Mouse (Mus musculus): Measurements from ENCODE around the gene Pabpn1l.

Gene Pabpn1l

DNA sequence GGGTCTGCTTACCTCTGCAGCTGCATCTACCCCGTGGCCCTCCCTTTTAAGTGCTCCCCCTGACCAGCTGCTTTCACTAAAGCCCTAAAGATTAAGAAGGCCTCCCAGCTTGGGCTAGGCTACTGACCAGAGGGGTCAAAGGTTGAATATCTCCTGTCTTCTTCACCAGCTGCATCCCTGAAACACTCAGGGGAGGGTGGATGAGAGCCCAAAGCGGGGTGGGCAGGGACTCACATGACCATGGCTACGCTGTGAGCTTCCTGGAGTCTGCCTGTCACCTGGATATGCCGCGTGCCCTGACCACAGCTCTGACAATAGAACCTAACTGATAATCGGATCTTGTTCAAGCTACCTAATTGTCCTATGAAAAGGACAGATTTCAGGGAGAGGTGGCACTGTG is at the start of gene Pabpn1l:
Gene Pabpn1l (minus strand): TSS at position 13 of the 400 bp plus-strand sequence.
- no peak for DNase-seq

DNA sequence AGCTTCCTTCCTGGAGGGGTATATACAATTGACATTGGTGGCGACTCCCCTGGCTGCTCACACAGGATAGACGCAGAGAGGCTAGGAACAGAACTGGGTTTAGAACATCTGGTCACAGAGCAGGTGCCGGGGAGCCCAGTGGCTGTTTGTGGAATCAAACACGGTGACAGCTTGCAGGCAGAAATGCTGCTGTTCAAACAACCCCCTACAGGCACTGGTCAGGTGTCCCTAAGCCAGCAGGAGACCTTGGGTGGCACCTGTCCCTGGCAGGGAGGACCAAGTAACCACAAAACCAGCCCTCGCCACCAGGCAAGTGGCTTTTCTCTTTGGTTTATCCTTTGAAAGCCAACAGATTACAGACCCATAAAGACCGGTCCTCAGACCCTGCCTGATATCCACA is 49.4 kb upstream of the Pabpn1l start:
- no peak for DNase-seq

GRCm38 (mm10) chr8:122670718-122671117 is 48.2 kb upstream of the Pabpn1l start:
- no peak for DNase-seq

GRCm38 (mm10) chr8:122670001-122670400 is 47.5 kb upstream of the Pabpn1l start:
- DNase-seq: no peak

GRCm38 (mm10) chr8:122669370-122669769 is 46.8 kb upstream of the Pabpn1l start:
- no peak for DNase-seq

DNA sequence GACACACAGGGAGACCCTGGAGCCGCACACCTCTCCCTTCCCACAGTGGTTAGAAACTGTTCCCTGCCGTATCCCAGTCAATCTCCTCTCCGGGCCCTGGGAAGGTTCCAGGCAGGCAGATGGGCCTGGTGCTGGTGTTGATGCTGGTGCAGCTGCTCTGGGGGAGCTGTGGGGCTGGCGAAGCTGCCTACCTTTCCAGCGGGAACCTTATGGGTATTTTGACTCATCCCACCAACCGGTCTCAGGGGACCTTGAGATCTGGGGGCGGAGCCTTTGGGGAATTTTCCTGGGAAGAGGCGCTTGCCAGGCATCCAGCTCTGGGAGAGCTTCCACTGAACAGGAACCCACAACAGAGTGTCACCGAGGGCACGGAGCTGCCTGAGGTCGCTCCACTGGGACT is 45.3 kb upstream of the Pabpn1l start:
- DNase-seq: peak; percentile 58

DNA sequence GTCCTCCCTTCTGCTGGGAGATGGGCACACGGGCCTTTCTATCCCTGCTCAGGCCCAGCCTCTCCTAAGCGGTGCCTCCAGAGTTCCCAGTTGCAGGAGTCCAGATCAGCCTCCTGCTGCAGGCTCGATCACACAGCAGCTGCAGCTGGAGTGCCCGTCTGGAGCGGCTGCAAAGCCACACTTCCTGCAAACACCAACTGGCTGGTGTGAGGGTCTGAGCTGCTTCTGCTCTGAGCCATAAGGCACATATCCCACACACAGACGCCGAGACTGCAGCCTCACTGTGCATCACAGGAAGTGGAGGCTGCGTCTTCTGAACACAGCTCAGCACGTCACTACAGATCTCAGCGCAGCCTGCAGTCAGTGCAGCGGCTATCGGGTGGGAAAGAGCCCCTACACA is 44.3 kb upstream of the Pabpn1l start:
- peak; percentile 60 for DNase-seq

DNA sequence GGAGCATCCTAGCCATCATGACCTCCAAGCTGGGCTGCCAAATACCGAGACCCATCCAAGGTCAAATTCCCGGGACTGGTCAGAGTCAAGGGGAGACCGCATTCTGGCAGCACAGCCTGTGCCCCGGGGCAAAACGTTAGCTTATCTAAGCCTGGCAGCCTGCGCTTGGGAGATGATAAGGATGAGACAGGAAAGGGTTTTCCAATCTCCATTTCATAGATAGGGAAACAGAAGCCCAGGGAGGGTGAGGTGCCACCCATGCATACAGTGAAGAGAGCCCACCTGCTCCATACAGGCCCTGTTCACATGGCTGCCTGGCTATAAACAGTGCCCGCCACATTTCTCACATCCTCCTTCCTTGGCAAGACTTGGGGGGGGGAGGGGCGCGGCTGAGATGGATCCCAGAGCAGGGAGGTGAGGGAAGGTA is 43.8 kb upstream of the Pabpn1l start:
- no peak for DNase-seq

DNA sequence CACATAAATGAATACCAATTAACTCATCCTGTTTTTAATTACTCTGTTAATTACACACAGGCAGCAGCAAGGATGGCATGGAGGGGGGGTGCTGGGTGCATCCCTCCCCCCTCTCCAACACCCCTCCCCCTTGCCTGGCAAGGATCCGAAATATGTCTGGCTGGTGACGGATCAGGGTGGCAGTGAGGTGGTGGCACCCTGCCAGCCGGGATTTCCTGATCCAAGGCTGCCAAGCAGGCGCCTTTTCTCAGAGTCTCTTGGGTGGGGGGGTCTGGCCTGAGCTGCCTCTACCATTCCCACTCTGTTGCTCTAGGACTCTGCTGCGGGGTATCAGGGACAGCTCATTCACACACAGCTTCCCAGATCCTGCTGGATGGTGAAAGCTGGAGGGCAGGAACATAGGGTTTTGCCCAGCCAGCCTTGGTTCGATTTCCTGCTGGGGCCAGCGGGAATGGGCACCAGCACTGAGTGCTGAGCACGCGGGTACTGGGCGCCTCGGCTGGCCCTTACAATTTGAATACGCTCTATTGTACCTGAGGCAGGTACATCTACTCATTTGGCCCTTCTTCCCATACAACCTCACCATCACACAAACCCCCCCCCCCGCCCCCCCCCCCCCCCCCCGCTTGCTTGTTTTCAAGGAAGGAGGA is 43.3 kb upstream of the Pabpn1l start:
- DNase-seq: peak; percentile 70

- no peak for DNase-seq
Measured at GRCm38 (mm10) chr8:122665221-122665620, 42.7 kb upstream of the Pabpn1l start.

GRCm38 (mm10) chr8:122663670-122664069 is 41.1 kb upstream of the Pabpn1l start:
- DNase-seq: no peak

DNA sequence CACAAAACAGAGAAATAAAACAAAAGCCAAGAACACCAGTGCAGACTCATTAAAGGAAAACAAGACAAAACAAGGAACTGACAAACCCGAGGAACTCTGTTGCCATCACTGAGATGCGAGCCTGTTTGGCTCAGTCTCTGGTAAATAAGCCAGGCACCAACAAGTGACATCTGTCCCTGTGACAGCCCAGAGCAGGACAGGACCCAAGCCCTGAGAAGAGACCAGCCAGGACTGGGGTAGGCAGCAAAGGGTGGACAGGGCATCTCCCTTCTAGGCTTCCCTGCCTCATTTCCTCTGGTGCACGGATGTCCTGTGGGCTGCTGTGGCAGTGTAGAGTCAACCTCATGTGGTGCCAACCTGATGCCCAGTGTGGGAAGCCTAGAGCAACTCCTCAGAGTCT is 40.6 kb upstream of the Pabpn1l start:
- no peak for DNase-seq

- DNase-seq: no peak
Measured at GRCm38 (mm10) chr8:122661894-122662293, 39.4 kb upstream of the Pabpn1l start.

- DNase-seq: peak; percentile 79
Measured at GRCm38 (mm10) chr8:122661138-122661537, 38.6 kb upstream of the Pabpn1l start.

DNA sequence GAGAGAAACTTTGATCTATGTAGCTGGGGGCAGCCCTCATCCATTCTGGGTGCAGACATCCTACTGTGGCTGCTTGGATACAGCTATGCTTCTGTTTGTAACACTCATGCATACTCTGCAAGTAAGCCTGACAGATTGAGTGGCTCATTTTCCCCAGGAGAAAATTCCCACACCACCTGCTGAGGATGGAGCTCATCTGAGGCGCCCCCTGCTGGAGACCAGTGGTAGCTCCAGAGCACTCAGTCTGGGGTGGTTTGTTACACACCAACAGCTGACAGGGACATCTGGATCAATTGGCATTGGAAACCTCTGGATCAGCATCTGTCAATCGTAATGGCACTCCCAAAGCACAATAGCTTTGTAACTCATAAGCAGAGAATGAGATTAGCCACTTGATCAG is 37.5 kb upstream of the Pabpn1l start:
- no peak for DNase-seq

DNA sequence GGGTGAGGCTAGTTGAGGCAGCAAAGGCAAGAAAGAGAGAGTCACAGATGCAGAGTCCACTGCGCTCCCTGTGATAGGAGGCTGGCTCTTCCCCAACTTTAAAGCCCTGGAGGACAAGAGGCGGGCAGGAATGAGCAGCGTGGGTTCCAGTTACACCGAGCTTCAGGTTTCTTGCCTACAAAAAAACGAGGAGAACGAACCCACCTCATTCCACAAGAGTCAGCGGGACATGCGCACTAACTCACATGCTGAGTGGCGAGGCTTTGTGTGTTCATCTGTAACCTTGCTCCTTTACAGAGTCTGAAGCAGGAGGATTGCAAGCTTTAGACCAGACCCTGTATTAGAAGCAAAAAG is 36.2 kb upstream of the Pabpn1l start:
- no peak for DNase-seq

DNA sequence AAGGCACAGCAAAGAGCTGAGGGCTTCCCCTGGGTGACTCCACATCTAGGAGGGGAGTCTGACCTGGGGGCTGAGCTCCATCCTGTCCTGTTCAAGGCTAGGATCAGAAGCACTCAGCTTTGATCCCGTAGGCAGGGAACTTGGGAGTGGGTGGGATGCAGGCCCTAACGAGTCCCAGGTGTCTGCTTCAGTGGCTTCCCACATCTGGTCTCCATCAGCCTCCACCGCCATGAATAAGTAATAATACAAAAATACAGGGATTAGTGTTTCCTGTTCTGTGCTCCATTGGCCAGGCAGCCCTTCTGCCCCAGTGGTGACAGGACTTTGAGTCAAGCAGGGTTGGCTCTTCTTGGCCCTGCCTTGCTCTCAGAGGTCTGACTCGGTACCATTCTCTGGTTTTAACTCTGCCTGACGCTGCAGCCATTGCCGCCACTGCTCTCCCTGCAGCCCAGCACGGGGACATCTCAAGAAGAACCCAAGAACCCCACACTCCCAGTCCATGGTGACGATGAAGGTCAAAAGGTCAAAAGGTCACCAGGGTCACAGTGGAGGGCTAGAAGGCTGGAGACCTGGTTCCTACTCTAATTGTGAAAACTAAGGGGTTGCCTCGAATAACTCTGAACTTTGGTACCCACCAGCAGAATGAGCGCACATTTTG is 35.7 kb upstream of the Pabpn1l start:
- no peak for DNase-seq

- DNase-seq: no peak
Measured at GRCm38 (mm10) chr8:122656056-122656999, 33.8 kb upstream of the Pabpn1l start.

DNA sequence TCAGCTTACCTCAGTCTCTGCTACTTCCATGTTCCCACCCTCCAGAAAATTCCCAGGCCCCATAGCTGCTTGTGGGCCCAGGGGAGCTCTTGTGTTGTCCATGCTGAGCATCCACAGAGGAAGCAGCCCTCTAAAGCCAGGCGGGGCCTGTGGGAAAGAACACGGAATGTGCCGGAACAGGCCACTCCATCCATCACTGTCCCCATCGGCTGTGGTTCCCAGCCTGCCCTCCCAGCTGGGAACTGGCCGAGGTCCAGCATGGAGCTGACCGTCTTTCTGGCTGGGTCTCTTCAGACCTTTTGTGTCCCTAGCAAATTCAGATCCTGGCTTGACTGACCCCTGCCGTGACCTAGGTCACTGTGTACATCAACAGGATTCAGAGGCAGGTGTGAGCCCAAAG is 32.2 kb upstream of the Pabpn1l start:
- no peak for DNase-seq

DNA sequence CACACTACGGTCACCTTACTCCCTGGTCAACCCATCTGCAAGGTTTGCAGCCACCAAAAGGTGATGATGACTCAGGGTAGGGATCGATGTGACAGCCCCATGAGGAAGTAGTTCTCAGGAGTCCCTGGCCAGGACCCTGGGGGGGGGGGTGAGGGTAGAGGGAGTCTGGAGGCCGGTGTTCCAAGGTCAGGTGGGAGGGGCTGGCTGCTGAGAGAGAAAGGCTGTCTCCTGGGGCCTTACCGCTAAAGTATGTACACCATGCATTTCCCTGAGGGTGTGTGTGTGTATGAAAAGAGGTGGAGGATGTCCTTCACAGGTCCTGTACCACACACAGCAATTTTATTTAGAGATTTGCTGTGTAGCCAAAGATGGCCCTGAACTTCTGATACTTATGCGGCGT is 30.1 kb upstream of the Pabpn1l start:
- no peak for DNase-seq

GRCm38 (mm10) chr8:122651326-122651921 is 28.9 kb upstream of the Pabpn1l start:
- no peak for DNase-seq

- no peak for DNase-seq
Measured at GRCm38 (mm10) chr8:122648192-122648970, 25.8 kb upstream of the Pabpn1l start.

DNA sequence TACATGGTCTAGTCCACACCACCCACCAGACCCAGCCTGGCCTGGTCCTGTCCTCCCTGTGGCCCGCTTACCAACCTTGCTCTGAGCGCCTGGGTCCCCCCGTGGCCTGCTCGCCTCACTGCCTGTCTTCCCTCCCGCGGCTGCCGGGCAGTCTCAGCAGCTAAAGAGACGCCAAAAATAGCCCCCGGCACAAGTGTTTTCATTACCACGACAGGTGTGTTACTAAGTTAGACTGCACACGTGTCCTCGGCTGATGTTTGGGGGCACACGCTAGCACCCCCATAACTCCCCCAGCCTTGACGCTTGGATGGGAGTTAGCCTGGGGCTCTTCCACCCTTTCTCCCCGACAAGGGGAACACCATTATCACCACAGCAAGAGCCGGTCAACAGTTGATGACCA is 23.8 kb upstream of the Pabpn1l start:
- no peak for DNase-seq

Measured in right cerebral cortex, postnatal 14 days (tissue).